Comparison of ENCODE assay signal across 12 mouse cellular contexts in genomic region chr4:148947833-148948388, GRCm38 (mm10).
DNase-seq lines count a peak whose midpoint lies in the region; ATAC-seq lines count a peak whose summit lies in the region.
"Had no signal": no experiment of that assay in that cellular context is flagged by ENCODE, and none has a peak within 500 bp of the region (broad histone marks: within the 10 kb centered on the region; RNA-seq: fewer than 3 reads in every experiment).

No protein-coding gene starts in this region.

- peaks cover 20% of the 10 kb centered on the region for H3K4me1 ChIP-seq in liver, embryonic 12.5 days
- no peaks in the 10 kb centered on the region; the same call in 1 of the 2 replicates for H3K4me1 ChIP-seq in liver, embryonic 16.5 days (ENCODE audit: control insufficient read depth, low read depth, low read length)
- H3K4me1 ChIP-seq in midbrain, embryonic 13.5 days (replicated peaks) = peaks cover 41% of the 10 kb centered on the region

- H3K36me3 ChIP-seq in liver, embryonic 12.5 days = no peaks in the 10 kb centered on the region
- H3K36me3 ChIP-seq in liver, embryonic 16.5 days (ENCODE audit: control insufficient read depth, insufficient read depth) = no peaks in the 10 kb centered on the region
- H3K36me3 ChIP-seq in midbrain, embryonic 13.5 days = no peaks in the 10 kb centered on the region
- H3K36me3 ChIP-seq: midbrain, embryonic 15.5 days had no signal

- 58% methylated on average over 10 of the region's 10 CpGs for WGBS in liver, embryonic 12.5 days (ENCODE audit: insufficient replicate concordance)
- WGBS in liver, embryonic 16.5 days (ENCODE audit: insufficient replicate concordance) = 53% methylated on average over 10 of the region's 10 CpGs
- 63% methylated on average over 10 of the region's 10 CpGs for WGBS in midbrain, embryonic 13.5 days

- no peak overlapping the region for H3K4me2 ChIP-seq in liver, embryonic 12.5 days
- no peak overlapping the region for H3K4me2 ChIP-seq in liver, embryonic 16.5 days (ENCODE audit: low read depth, low read length)
- no peak overlapping the region for H3K4me2 ChIP-seq in midbrain, embryonic 13.5 days (replicated peaks)
- H3K4me2 ChIP-seq: midbrain, embryonic 15.5 days had no signal

- H3K9me3 ChIP-seq in liver, embryonic 12.5 days (replicated peaks) = no peaks in the 10 kb centered on the region
- no peaks in the 10 kb centered on the region for H3K9me3 ChIP-seq in liver, embryonic 16.5 days (replicated peaks; ENCODE audit: control insufficient read depth, low read length)
- H3K9me3 ChIP-seq in midbrain, embryonic 13.5 days = no peaks in the 10 kb centered on the region
- H3K9me3 ChIP-seq: midbrain, embryonic 15.5 days had no signal

- peaks cover 69% of the 10 kb centered on the region for H3K27me3 ChIP-seq in liver, embryonic 12.5 days (replicated peaks)
- peaks cover 28% of the 10 kb centered on the region for H3K27me3 ChIP-seq in liver, embryonic 16.5 days (ENCODE audit: control insufficient read depth, insufficient read depth, low read depth, low read length)
- peaks cover 92% of the 10 kb centered on the region for H3K27me3 ChIP-seq in midbrain, embryonic 13.5 days

- H3K4me3 ChIP-seq in liver, embryonic 12.5 days = no peak overlapping the region
- no peak overlapping the region for H3K4me3 ChIP-seq in liver, embryonic 16.5 days (ENCODE audit: low read depth, low read length)
- no peak overlapping the region for H3K4me3 ChIP-seq in midbrain, embryonic 13.5 days (replicated peaks)
- H3K4me3 ChIP-seq: erythroblast, embryonic 14.5 days; midbrain, embryonic 15.5 days had no signal

- no peak overlapping the region for H3K9ac ChIP-seq in liver, embryonic 12.5 days
- no peak overlapping the region for H3K9ac ChIP-seq in liver, embryonic 16.5 days (ENCODE audit: low read depth, low read length)
- H3K9ac ChIP-seq in midbrain, embryonic 13.5 days (replicated peaks) = no peak overlapping the region
- H3K9ac ChIP-seq: midbrain, embryonic 15.5 days had no signal

- ATAC-seq in liver, embryonic 12.5 days = no peak; the same call in 1 of the 2 replicates
- peak; percentile 76 for ATAC-seq in liver, embryonic 16.5 days (ENCODE audit: low read depth)
- no peak for ATAC-seq in midbrain, embryonic 13.5 days
- ATAC-seq: activated CD4-positive, CD25-positive, alpha-beta regulatory T cell, adult 4 months; midbrain, embryonic 15.5 days had no signal

- H3K27ac ChIP-seq in liver, embryonic 12.5 days = no peak overlapping the region
- H3K27ac ChIP-seq in liver, embryonic 16.5 days (ENCODE audit: low read length) = no peak overlapping the region
- no peak overlapping the region for H3K27ac ChIP-seq in midbrain, embryonic 13.5 days
- H3K27ac ChIP-seq: midbrain, embryonic 15.5 days had no signal

- DNase-seq in liver = peak; percentile 22
- peak; percentile 61 for DNase-seq in kidney, adult 9 months
- DNase-seq in urinary bladder, postnatal 25 days (ENCODE audit: low spot score) = peak; percentile 72
- DNase-seq in gastrocnemius, adult 18-20 months (ENCODE audit: low spot score) = no peak
- no peak for DNase-seq in gastrocnemius, adult 8-10 months (ENCODE audit: low spot score in 2 of 2)
- DNase-seq: heart, postnatal 10 days had no signal

Comparison
In these comparisons a context has a peak if more than half of its experiments do, and no peak if none do; other contexts are left out.
1. DNase-seq: peak in liver (single experiment), kidney, adult 9 months (single experiment) and urinary bladder, postnatal 25 days (single experiment); none in gastrocnemius, adult 18-20 months (single experiment) and gastrocnemius, adult 8-10 months (0 of 2).